Mouse (Mus musculus): ENCODE results near the gene Gm20736. TPM values are rescaled to one million over a fixed set of nuclear protein-coding genes. Genes with fewer than 3 reads are reported as not detected.
"Not testable (repeated sequence)": the region's sequence is repeated elsewhere in the genome, so short reads cannot be mapped to it uniquely, and the experiment has no call there.

Gene Gm20736
- total RNA-seq (2014; rRNA removed) (not detected in 2 replicates), polyA plus RNA-seq (2015; fragmentation: Nextera tagmentation; extraction: Ambion mirVana) (not detected in 2 replicates)

DNA sequence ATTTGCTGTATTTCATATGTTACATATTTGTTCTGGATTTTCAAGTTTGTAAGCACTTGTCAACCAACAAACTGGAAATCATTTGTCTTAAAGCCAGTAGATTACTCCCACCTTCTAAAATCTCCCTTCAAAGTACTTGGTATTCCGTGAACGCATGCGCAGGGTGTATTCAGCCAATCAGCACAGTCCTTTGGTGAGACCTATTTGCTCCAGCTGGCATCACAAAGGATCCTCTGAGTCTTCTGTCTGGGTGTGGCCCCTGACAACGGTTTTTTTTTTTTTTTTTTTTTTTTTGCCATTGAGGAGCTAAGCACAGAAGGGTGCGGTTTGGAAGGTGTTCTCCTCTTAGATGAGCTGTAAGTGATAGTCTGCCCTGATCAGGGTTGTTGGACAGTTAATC, at the start of gene Gm20736:
TSS of gene Gm20736 (plus strand) at position 301 of the 400 bp plus-strand sequence.
- no CpG with 5 or more reads among the region's 5 CpGs for WGBS
- not testable (repeated sequence) for H3K4me3 ChIP-seq (ENCODE audit: low read depth, low read length); ATAC-seq (ENCODE audit: low FRiP score); DNase-seq (ENCODE audit: low spot score); H3K27ac ChIP-seq (ENCODE audit: low read depth, low read length); H3K4me2 ChIP-seq (ENCODE audit: low read depth, low read length, poor library complexity, severe bottlenecking); H3K9ac ChIP-seq (replicated peaks; ENCODE audit: low read length, poor library complexity, severe bottlenecking); H3K36me3 ChIP-seq (ENCODE audit: insufficient read depth, low read length); H3K4me1 ChIP-seq (ENCODE audit: insufficient read depth, low read length); H3K9me3 ChIP-seq (ENCODE audit: low read length); H3K27me3 ChIP-seq (ENCODE audit: insufficient read depth, low read length)

Other genes starting within 250 kb of the Gm20736 start
- not detected in 2 replicates for gene Gm20924, start 170.2 kb upstream of the Gm20736 start, total RNA-seq (2014; rRNA removed)
- gene Gm20924, start 170.2 kb upstream of the Gm20736 start, polyA plus RNA-seq (2015; fragmentation: Nextera tagmentation; extraction: Ambion mirVana) = not detected in 2 replicates